Comparison of ENCODE assay signal across 8 mouse cellular contexts in the genomic region with DNA sequence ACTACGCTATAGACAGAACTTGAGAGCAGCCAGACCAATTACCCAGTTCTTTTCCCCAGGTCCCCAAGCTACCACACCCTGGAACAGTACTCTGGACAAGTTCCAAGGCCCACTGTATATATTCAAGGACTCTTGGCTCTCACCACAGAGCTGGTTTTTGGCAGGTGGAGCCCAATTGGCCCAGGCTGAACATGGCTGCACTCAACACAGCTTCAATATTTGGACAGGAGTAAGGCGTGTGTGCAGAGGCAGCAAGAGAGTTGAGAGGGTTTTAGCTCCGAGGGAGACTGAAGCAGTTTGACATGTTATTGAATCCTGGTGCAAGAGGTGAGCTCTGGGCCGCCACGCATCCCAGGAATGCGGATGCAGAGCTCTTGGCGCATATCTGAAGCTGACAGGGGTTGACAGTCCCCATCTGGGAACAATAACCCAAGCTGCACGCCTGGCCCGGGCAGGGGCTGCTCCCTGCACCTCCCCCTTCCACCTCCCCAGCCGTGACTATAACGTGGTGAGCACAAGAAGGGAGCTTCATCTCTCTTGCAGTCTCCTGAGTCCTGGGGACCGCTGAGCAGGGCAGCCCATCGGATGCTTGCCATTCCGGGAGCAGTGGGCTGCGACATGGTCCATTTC. TPM values are rescaled to one million over a fixed set of nuclear protein-coding genes. Genes with fewer than 3 reads are reported as not detected.
DNase-seq lines count a peak whose midpoint lies in the region; ATAC-seq lines count a peak whose summit lies in the region.

No protein-coding gene starts in this region.

- no peaks in the 10 kb centered on the region for H3K27me3 ChIP-seq in heart, embryonic 10.5 days (ENCODE audit: insufficient read depth, poor library complexity, severe bottlenecking)
- no peaks in the 10 kb centered on the region for H3K27me3 ChIP-seq in kidney, embryonic 14.5 days (ENCODE audit: control insufficient read depth, insufficient read depth, low read length)

- peak overlapping the region; percentile 53 for H3K4me3 ChIP-seq in heart, embryonic 10.5 days
- no peak overlapping the region for H3K4me3 ChIP-seq in kidney, embryonic 14.5 days (ENCODE audit: low read length)

- no peaks in the 10 kb centered on the region for H3K9me3 ChIP-seq in heart, embryonic 10.5 days
- H3K9me3 ChIP-seq in kidney, embryonic 14.5 days (ENCODE audit: control insufficient read depth, low read length), result no peaks in the 10 kb centered on the region

- peak; percentile 46 for DNase-seq in urinary bladder, postnatal 14 days (ENCODE audit: low spot score)
- no peak for DNase-seq in urinary bladder, adult 2 months (ENCODE audit: low spot score)
- peak; percentile 93 for DNase-seq in heart, embryonic 10.5 days (ENCODE audit: low spot score)
- peak; percentile 81 to 90 for DNase-seq in lung, postnatal 4 days
- DNase-seq in right cerebral cortex, postnatal 10 days (ENCODE audit: low spot score in 2 of 2), result no peak
- no peak for DNase-seq in right cerebral cortex, postnatal 4 days
- no peak for DNase-seq in left cerebral cortex, postnatal 25 days (ENCODE audit: low spot score in 2 of 2)

- ATAC-seq in kidney, embryonic 14.5 days (ENCODE audit: low FRiP score, low TSS enrichment), result peak; percentile 91

- H3K27ac ChIP-seq in heart, embryonic 10.5 days, result peak overlapping the region; percentile 89
- peak overlapping the region; percentile 78; the same call in 1 of the 2 replicates for H3K27ac ChIP-seq in kidney, embryonic 14.5 days (ENCODE audit: low read depth, low read length)

- WGBS in heart, embryonic 10.5 days, result 15% methylated on average over 15 of the region's 15 CpGs
- 5% methylated on average over 15 of the region's 15 CpGs for WGBS in kidney, embryonic 14.5 days

- no peak overlapping the region for H3K9ac ChIP-seq in kidney, embryonic 14.5 days (ENCODE audit: low read depth, low read length)

- peaks cover 69% of the 10 kb centered on the region for H3K4me1 ChIP-seq in heart, embryonic 10.5 days
- H3K4me1 ChIP-seq in kidney, embryonic 14.5 days (ENCODE audit: control insufficient read depth, insufficient read depth, low read length), result peaks cover 37% of the 10 kb centered on the region

- peaks cover 2% of the 10 kb centered on the region; the same call in 1 of the 2 replicates for H3K36me3 ChIP-seq in heart, embryonic 10.5 days
- H3K36me3 ChIP-seq in kidney, embryonic 14.5 days (ENCODE audit: control insufficient read depth, insufficient read depth, low read length), result no peaks in the 10 kb centered on the region

- peak overlapping the region; percentile 13 for H3K4me2 ChIP-seq in kidney, embryonic 14.5 days (replicated peaks; ENCODE audit: low read depth, low read length)

- intact Hi-C loops in left cerebral cortex, postnatal 25 days (cut with DNase I), result no loop called here

RNA-seq across cellular contexts. Expression of gene Rasl11b, which starts 33.7 kb away (rescaled TPM):
- 88.0 and 114 TPM in 2 replicates for polyA plus RNA-seq in urinary bladder, adult 2 months (2012; rRNA removed)
- polyA plus RNA-seq in heart, embryonic 10.5 days (2016; fragmentation: Nextera tagmentation; extraction: Ambion mirVana), result 58.3 and 65.9 TPM in 2 replicates
- polyA plus RNA-seq in kidney, embryonic 14.5 days (2014; fragmentation: Nextera tagmentation; extraction: Ambion mirVana), result 36.4 and 44.7 TPM in 2 replicates
- total RNA-seq in left cerebral cortex, postnatal 25 days (2021), result 10 to 100 TPM; 93.2 to 97.6 TPM

Comparison
In these comparisons a context has a peak if more than half of its experiments do, and no peak if none do; other contexts are left out.
1. DNase-seq: peak in urinary bladder, postnatal 14 days (single experiment), heart, embryonic 10.5 days (single experiment) and lung, postnatal 4 days (2 of 2); none in urinary bladder, adult 2 months (single experiment), right cerebral cortex, postnatal 10 days (0 of 2), right cerebral cortex, postnatal 4 days (single experiment) and left cerebral cortex, postnatal 25 days (0 of 2).